Mouse (Mus musculus) ovary, adult 2 months (tissue): ENCODE measurements around the gene Iah1. TPM values are rescaled to one million over a fixed set of nuclear protein-coding genes. Genes with fewer than 3 reads are reported as not detected.

Experiments used
- polyA plus RNA-seq: library from polyadenylated mRNA; depleted of rRNA; stranded (reverse); fragments of >200 nt; gene quantifications from 2 replicates; pipeline ENCODE4 v1.2.3, GENCODE M21; 2012; rRNA removed

The Iah1 gene
- polyA plus RNA-seq, result 66.0 and 75.3 TPM in 2 replicates

DNA sequence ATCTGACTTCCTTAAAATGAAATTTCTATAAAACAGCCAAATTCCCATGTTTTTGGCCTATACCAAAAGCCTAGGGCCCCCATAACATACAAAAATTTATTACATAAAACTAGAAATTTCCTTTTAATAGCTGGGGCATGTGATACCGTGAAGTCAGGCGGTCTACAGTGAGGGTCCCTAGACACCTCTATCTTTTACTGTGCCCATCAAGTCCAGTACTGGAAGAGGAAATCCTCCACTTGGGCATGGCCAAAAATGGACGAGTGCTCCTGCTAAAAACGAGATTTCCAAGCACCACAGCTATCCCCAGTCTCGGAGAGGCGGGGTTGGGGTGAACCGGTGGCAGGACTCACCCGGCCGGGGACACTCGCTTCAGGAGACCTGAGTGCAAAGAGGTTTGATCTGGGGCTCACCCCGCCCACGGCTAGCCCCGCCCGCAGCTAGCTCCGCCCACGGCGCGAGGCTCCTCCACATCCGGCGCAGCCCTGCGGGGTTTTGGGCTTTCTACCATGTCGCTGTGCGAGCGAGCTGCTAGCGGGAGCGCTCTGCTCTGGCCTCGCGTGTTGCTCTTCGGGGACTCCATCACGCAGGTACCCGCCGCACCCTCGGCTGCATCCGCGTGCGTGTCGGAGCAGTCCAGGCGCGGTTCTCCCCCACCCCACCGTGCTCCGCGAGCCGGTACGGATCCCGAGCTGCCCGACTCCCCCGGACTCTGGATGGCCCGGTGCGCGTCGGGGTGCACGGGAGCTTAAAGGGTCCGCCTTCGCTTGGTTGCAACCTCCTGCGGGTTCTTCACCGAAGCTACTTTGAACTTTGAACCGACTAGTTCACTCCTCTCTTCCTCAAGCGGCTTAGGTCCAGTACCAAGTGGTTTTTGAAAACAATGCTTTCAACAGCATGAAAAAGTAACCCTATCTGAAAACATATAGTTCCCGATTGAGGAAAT, at the start of gene Iah1:
Iah1 (plus strand) TSS at position 467 of the 946 bp plus-strand sequence.

DNA sequence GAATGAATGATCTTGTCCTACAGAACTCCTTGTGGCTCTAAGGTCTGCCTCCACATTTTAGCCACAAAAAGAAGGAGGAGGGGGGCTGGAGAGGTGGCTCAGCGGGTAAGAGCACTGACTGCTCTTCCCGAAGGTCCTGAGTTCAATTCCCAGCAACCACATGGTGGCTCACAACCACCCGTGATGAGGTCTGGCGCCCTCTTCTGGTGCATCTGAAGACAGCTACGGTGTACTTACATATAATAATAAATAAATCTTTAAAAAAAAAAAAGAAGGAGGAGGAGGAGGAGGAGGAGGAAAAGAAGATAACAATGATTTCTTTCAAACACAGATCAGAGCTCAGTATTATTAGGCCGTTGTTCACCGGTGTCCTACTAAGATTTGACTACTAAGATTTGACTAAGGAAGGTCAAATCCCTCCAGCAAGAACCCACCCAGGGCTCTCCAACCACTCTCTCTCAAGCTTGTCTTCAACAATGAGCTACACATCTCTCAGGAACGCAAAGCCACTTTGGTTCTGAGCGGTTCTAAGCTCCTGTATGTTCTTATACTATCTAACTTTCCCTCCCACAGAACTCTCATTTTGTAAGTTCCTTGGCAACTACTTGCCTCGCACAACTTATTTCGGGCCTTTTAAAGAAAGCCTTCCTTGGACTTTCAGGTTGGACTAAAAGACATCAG, 31.3 kb upstream of the Iah1 start, which contains the start of gene Cpsf3:
Cpsf3 (plus strand) TSS at position 631 of the 681 bp plus-strand sequence.

DNA sequence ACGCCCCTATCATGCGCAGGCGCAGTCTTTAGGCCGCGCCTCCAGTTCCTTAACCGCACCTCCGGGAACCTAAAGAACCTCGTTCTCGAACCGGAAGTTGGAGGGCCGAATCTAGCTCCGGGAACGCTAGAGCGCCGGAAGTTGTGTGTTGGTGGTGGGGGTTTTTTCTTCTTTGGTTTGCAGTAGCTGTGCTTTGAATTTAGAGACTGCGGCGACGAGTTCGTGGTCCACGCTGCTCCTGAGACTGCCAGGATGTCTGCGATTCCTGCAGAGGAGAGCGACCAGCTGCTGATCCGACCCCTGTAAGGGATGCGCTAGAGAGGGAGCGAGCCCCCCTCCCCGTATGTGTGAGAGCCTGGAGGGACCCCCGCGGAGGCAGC, 30.0 kb upstream of the Iah1 start, which contains the start of gene Itgb1bp1:
Itgb1bp1 (minus strand) TSS at position 42 of the 380 bp plus-strand sequence.

DNA sequence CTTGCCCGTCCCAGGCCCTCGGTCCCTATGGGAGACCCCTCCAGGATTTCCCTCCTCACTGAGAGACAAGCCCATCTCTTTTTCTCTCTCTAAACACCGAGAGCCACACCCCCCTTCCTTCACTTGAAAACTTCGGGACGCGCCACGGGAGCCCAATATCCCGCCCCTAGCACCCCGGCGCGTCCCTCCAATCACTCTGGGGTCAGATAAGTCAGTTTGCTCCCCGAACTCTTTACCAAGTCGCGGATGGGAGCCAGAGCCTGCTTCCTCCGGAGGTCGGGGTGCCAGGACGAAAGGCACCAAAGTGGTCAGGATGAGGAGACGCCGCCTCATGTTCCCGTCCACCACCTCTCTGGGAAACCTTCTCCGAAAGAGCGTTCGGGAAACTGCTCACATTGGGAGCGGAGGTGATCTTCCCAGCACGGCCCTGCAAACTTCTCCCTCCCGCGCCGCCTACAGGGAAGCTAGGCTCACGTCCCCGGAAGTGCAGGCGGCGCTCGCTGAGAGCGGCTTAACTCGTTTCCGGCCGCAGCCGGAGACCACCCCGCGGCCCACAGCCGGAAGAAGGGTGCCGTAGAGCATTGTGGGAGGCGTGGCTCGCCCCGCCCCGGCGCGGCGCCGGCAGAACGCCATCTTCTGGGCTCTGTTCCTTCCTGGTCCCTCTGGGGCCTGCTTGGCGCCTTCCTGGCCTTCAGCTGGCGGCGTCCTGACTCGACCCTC, 57.1 kb downstream of the Iah1 start, which contains the start of gene Adam17:
Adam17 (minus strand) TSS at position 533 of the 720 bp plus-strand sequence.

Other genes with a start within 250 kb of the Iah1 start
- 19.0 and 28.1 TPM in 2 replicates for gene Cpsf3, start 31.0 kb upstream of the Iah1 start, polyA plus RNA-seq
- 10.1 TPM in 2 replicates for gene Itgb1bp1, start 30.1 kb upstream of the Iah1 start, polyA plus RNA-seq
- 16.8 and 17.2 TPM in 2 replicates for gene Adam17, start 57.2 kb downstream of the Iah1 start, polyA plus RNA-seq
- 77.4 and 182 TPM in 2 replicates for gene Ywhaq, start 101.2 kb downstream of the Iah1 start, polyA plus RNA-seq